ENCODE assay signal across 8 mouse cellular contexts in the genomic region with DNA sequence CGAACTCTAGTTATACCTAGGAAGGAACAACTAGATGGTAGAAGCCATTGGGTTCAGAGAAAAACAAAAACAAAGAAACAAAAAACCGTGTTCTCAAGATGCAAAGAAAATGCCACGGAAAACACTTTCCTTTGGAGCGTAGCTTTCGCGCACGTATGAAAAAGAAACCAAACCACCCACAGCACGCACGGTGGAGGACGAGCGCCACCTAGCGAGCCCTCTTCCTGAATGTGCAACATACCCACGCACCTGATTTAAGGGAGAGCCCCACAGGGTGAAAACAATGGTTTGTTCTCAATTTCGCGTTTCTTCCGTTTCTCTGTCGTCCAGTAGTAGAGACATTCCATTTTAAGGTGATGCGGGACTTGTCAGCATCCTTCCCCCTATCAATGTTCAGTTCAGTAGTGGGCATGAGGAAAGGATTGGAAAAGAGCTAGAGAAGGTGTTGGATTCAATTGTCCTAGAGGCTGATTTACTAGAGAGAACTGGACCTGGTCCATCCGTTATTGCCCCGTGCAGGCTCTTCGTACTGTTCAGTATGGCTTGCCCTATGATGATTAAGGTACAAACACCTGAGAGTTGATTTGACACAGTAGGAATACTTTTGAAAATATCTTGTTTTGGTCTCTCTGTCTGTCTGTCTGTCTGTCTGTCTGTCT. TPM values are rescaled to one million over a fixed set of nuclear protein-coding genes. Genes with fewer than 3 reads are reported as not detected.
DNase-seq lines count a peak whose midpoint lies in the region; ATAC-seq lines count a peak whose summit lies in the region.

No protein-coding gene starts in this region.

- ATAC-seq in heart, embryonic 14.5 days (ENCODE audit: insufficient number of reproducible peaks, insufficient read depth, low FRiP score, low read depth), result no peak
- ATAC-seq in liver, embryonic 13.5 days (ENCODE audit: low read depth), result no peak
- ATAC-seq in stomach, embryonic 16.5 days (ENCODE audit: insufficient read depth, low FRiP score), result peak; percentile 48; the same call in 1 of the 2 replicates

- H3K27me3 ChIP-seq in heart, embryonic 14.5 days (ENCODE audit: control insufficient read depth, insufficient read depth, low read length), result peaks cover 48% of the 10 kb centered on the region
- H3K27me3 ChIP-seq in liver, embryonic 13.5 days, result peaks cover 63% of the 10 kb centered on the region
- H3K27me3 ChIP-seq in stomach, embryonic 16.5 days (ENCODE audit: control insufficient read depth, insufficient read depth, low read length), result peaks cover 31% of the 10 kb centered on the region

- peak; percentile 84 for DNase-seq in CD4-positive helper T cell, adult 2 months (ENCODE audit: low read depth, low spot score)
- peak; percentile 44 for DNase-seq in fibroblast of lung, adult 2 months (ENCODE audit: low read depth)
- DNase-seq in kidney, postnatal 14 days, result peak; percentile 90
- DNase-seq in liver, embryonic 13.5 days, result peak; percentile 38
- peak; percentile 94 for DNase-seq in neural tube, embryonic 10.5 days (ENCODE audit: extremely low spot score, low spot score)

- 6% methylated on average over 21 of the region's 21 CpGs for WGBS in heart, embryonic 14.5 days
- 3% methylated on average over 21 of the region's 21 CpGs for WGBS in liver, embryonic 13.5 days (ENCODE audit: insufficient replicate concordance)
- 5% methylated on average over 21 of the region's 21 CpGs for WGBS in stomach, embryonic 16.5 days

- H3K4me2 ChIP-seq in heart, embryonic 14.5 days (ENCODE audit: low read length), result peak overlapping the region; percentile 79
- H3K4me2 ChIP-seq in liver, embryonic 13.5 days, result peak overlapping the region; percentile 59
- H3K4me2 ChIP-seq in stomach, embryonic 16.5 days (ENCODE audit: low read depth, low read length), result peak overlapping the region; percentile 55

- no peak overlapping the region for H3K9ac ChIP-seq in heart, embryonic 14.5 days (ENCODE audit: low read length)
- no peak overlapping the region for H3K9ac ChIP-seq in liver, embryonic 13.5 days
- H3K9ac ChIP-seq in stomach, embryonic 16.5 days (ENCODE audit: low read length), result no peak overlapping the region

- no peaks in the 10 kb centered on the region for H3K36me3 ChIP-seq in heart, embryonic 14.5 days (ENCODE audit: control insufficient read depth, insufficient read depth, low read length)
- H3K36me3 ChIP-seq in liver, embryonic 13.5 days, result no peaks in the 10 kb centered on the region
- no peaks in the 10 kb centered on the region for H3K36me3 ChIP-seq in stomach, embryonic 16.5 days (ENCODE audit: control insufficient read depth, insufficient read depth, low read length)

- peaks cover 5% of the 10 kb centered on the region; the same call in 1 of the 2 replicates for H3K4me1 ChIP-seq in brown adipose tissue, adult 24 weeks (ENCODE audit: control insufficient read depth, insufficient read depth, insufficient read length, low read length)
- peaks cover 2 to 15% of the 10 kb centered on the region in 2 experiments; a peak in 2 of 4 replicates for H3K4me1 ChIP-seq in heart, embryonic 14.5 days (ENCODE audit: control insufficient read depth in 2 of 2, insufficient read depth in 2 of 2, low read length in 2 of 2)
- peaks cover 15% of the 10 kb centered on the region for H3K4me1 ChIP-seq in liver, embryonic 13.5 days (replicated peaks)
- H3K4me1 ChIP-seq in stomach, embryonic 16.5 days (ENCODE audit: control insufficient read depth, insufficient read depth, low read length), result peaks cover 5% of the 10 kb centered on the region; the same call in 1 of the 2 replicates

- no peaks in the 10 kb centered on the region for H3K9me3 ChIP-seq in heart, embryonic 14.5 days (ENCODE audit: control insufficient read depth, low read length)
- no peaks in the 10 kb centered on the region for H3K9me3 ChIP-seq in liver, embryonic 13.5 days (replicated peaks)
- H3K9me3 ChIP-seq in stomach, embryonic 16.5 days (replicated peaks; ENCODE audit: control insufficient read depth, low read length), result no peaks in the 10 kb centered on the region

- no peak overlapping the region for H3K27ac ChIP-seq in brown adipose tissue, adult 24 weeks (replicated peaks; ENCODE audit: low read depth, low read length)
- no peak overlapping the region for H3K27ac ChIP-seq in heart, embryonic 14.5 days (replicated peaks in 1 of 2; ENCODE audit: control insufficient read depth in 1 of 2, insufficient read depth in 1 of 2, low read depth in 2 of 2, low read length in 2 of 2)
- H3K27ac ChIP-seq in liver, embryonic 13.5 days, result no peak overlapping the region
- no peak overlapping the region for H3K27ac ChIP-seq in stomach, embryonic 16.5 days (ENCODE audit: low read length)

- peak overlapping the region; percentile 47; the same call in 1 of the 2 replicates for H3K4me3 ChIP-seq in brown adipose tissue, adult 24 weeks (ENCODE audit: insufficient read depth, low read depth, low read length)
- H3K4me3 ChIP-seq in heart, embryonic 14.5 days (ENCODE audit: control insufficient read depth in 1 of 2, insufficient read depth in 1 of 2, low read depth in 1 of 2, low read length in 2 of 2), result peak overlapping the region; percentile 28 to 48; a peak in 3 of 4 replicates
- peak overlapping the region; percentile 45 for H3K4me3 ChIP-seq in liver, embryonic 13.5 days (replicated peaks)
- peak overlapping the region; percentile 44 for H3K4me3 ChIP-seq in stomach, embryonic 16.5 days (replicated peaks; ENCODE audit: low read length)

RNA-seq across cellular contexts. Expression of gene Nkx3-2, which starts 4.2 kb away (rescaled TPM):
- polyA plus RNA-seq in brown adipose tissue, adult 24 weeks (2012; ENCODE audit: insufficient read depth, insufficient read length, missing spikeins), result not detected in 2 replicates
- polyA plus RNA-seq in heart, embryonic 14.5 days (2014; fragmentation: Nextera tagmentation; extraction: Ambion mirVana), result not detected in 2 replicates
- polyA plus RNA-seq in liver, embryonic 13.5 days (2015; fragmentation: Nextera tagmentation; extraction: Ambion mirVana), result 0.10 TPM in 1 of 2 replicates, not detected in the other
- 1.9 and 2.5 TPM in 2 replicates for polyA plus RNA-seq in stomach, embryonic 16.5 days (2015; fragmentation: Nextera tagmentation; extraction: Ambion mirVana)

Comparison
In these comparisons a context has a peak if more than half of its experiments do, and no peak if none do; other contexts are left out.
1. DNase-seq: peak in every context shown above with its lines; median percentile 94 in neural tube, embryonic 10.5 days; 90 in kidney, postnatal 14 days; 84 in CD4-positive helper T cell, adult 2 months; 44 in fibroblast of lung, adult 2 months; 38 in liver, embryonic 13.5 days.